Mouse (Mus musculus) megakaryocyte, embryonic 14.5 days (primary cell): ENCODE data around the gene Mybph.

ENCODE experiments used
- FLI1 ChIP-seq: IDR thresholded peaks from 2 replicates; pipeline ENCODE4 v1.6.1; 2012; ENCODE audit warnings: low read length, inconsistent platforms, mixed read lengths
- GATA1 ChIP-seq: IDR thresholded peaks from 3 replicates; pipeline ENCODE4 v1.6.1; 2012; ENCODE audit warnings: mixed read lengths, low read length, inconsistent platforms, borderline replicate concordance

DNA sequence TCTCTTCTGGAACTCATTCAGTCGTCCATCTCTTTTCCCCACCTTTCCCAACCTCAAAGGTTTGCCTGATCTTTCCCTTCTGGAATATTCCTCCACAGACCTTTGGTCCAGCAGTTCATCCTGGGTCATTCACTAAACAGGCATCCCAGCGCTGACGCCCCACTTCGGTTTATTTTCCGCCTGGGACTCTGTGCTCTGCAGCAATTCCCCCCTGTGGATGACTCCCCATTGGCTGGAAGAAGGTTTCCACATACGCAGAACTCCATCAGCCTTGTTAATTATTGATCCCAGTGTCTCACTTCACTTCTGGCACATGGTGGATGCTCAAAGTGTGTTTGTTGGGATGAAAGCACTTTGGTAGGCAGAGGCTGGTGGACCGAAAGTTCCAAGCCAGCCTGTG is 29.8 kb upstream of the Mybph start:
- TF ChIP-seq FLI1 (no peak), GATA1 (no peak)
